Mouse (Mus musculus) embryonic facial prominence, embryonic 13.5 days (tissue): ENCODE measurements around the gene Olfr1206. TPM values are rescaled to one million over a fixed set of nuclear protein-coding genes. Genes with fewer than 3 reads are reported as not detected.

Experiments used
- ATAC-seq: fragments of 200-750 bp; cut with Nextera tagmentation; 2 replicates; pipeline ENCODE4 v1.8.0; 2017; ENCODE audit warnings: low read depth; ENCODE audit not compliant: insufficient number of reproducible peaks, insufficient read depth, low FRiP score, low TSS enrichment
- H3K27ac ChIP-seq: fragments of 300-500 bp; sonication (generic); 2 replicates; pipeline ENCODE4 v1.5.1; 2015; ENCODE audit warnings: moderate library complexity, mild to moderate bottlenecking, inconsistent platforms
- H3K27me3 ChIP-seq: fragments of 300-500 bp; sonication (generic); 2 replicates; pipeline ENCODE4 v1.6.1; 2015; ENCODE audit warnings: mild to moderate bottlenecking, inconsistent platforms
- H3K36me3 ChIP-seq: fragments of 300-500 bp; sonication (generic); 2 replicates; pipeline ENCODE4 v1.6.1; 2015; ENCODE audit warnings: mild to moderate bottlenecking, inconsistent platforms
- H3K4me1 ChIP-seq: fragments of 300-500 bp; sonication (generic); 2 replicates; pipeline ENCODE4 v1.6.1; 2015; ENCODE audit warnings: inconsistent platforms
- H3K4me2 ChIP-seq: fragments of 300-500 bp; sonication (generic); 2 replicates; pipeline ENCODE4 v1.6.1; 2015; ENCODE audit warnings: moderate library complexity, mild to moderate bottlenecking, inconsistent platforms
- H3K4me3 ChIP-seq: fragments of 300-500 bp; sonication (generic); 2 replicates; pipeline ENCODE4 v1.5.1; 2015; ENCODE audit warnings: mild to moderate bottlenecking, inconsistent platforms
- H3K9ac ChIP-seq: fragments of 300-500 bp; sonication (generic); 2 replicates; pipeline ENCODE4 v1.6.1; 2015; ENCODE audit warnings: mild to moderate bottlenecking, inconsistent platforms
- H3K9me3 ChIP-seq: fragments of 300-500 bp; sonication (generic); 2 replicates; pipeline ENCODE4 v1.6.1; 2016; ENCODE audit warnings: inconsistent platforms
- WGBS: fragments of 180-500 bp; shearing (Covaris S2); methylation state at CpG from one replicate; pipeline ENCODE4 v1.1.7; 2015; ENCODE audit warnings: mixed read lengths; 5-methylcytosine and 5-hydroxymethylcytosine counted together
- polyA plus RNA-seq: library from polyadenylated mRNA; unstranded; fragments of >200 nt; fragmentation: Nextera tagmentation; extraction: Ambion mirVana; gene quantifications from 2 replicates; pipeline ENCODE4 v1.2.1, GENCODE M21; 2015

Olfr1206 gene
- not detected in 2 replicates for polyA plus RNA-seq

GRCm38 (mm10) chr2:88862931-88863330 is at the start of gene Olfr1206:
Olfr1206 (plus strand) TSS chr2:88863231.
- Histone ChIP-seq H3K9me3 (no peaks in the 10 kb centered on the region), H3K9ac (no peak within 1 kb of the TSS), H3K4me2 (no peak within 1 kb of the TSS), H3K36me3 (no peaks in the 10 kb centered on the region), H3K4me1 (no peaks in the 10 kb centered on the region), H3K27me3 (no peaks in the 10 kb centered on the region), H3K27ac (no peak within 1 kb of the TSS), H3K4me3 (no peak within 1 kb of the TSS)
- 79% methylated on average over 2 of the region's 2 CpGs for WGBS
- ATAC-seq, result no peak

GRCm38 (mm10) chr2:88814196-88814595 is 48.8 kb upstream of the Olfr1206 start, which contains the start of gene Olfr1202:
Olfr1202 (plus strand) TSS chr2:88814496.
- Histone ChIP-seq H3K9ac (no peak within 1 kb of the TSS), H3K4me2 (no peak within 1 kb of the TSS), H3K9me3 (no peaks in the 10 kb centered on the region), H3K4me1 (no peaks in the 10 kb centered on the region), H3K27ac (no peak within 1 kb of the TSS), H3K27me3 (no peaks in the 10 kb centered on the region), H3K4me3 (no peak within 1 kb of the TSS), H3K36me3 (no peaks in the 10 kb centered on the region)
- no peak for ATAC-seq
- 81% methylated on average over 1 of the region's 1 CpGs for WGBS

- Histone ChIP-seq H3K4me3 (no peak within 1 kb of the TSS), H3K4me1 (no peaks in the 10 kb centered on the region), H3K27me3 (no peaks in the 10 kb centered on the region), H3K9me3 (no peaks in the 10 kb centered on the region), H3K9ac (no peak within 1 kb of the TSS), H3K27ac (no peak within 1 kb of the TSS), H3K36me3 (no peaks in the 10 kb centered on the region), H3K4me2 (no peak within 1 kb of the TSS)
- WGBS, result 88% methylated on average over 2 of the region's 2 CpGs
- ATAC-seq, result no peak
Measured at GRCm38 (mm10) chr2:88829437-88829836, 33.6 kb upstream of the Olfr1206 start, which contains the start of gene Olfr1205. Olfr1205 (plus strand) TSS chr2:88829737.

- ATAC-seq, result no peak
- Histone ChIP-seq H3K9ac (no peak overlapping the region), H3K36me3 (no peaks in the 10 kb centered on the region), H3K9me3 (no peaks in the 10 kb centered on the region), H3K4me2 (no peak overlapping the region), H3K27me3 (no peaks in the 10 kb centered on the region), H3K4me1 (no peaks in the 10 kb centered on the region), H3K27ac (no peak overlapping the region), H3K4me3 (no peak overlapping the region)
- WGBS, result 64% methylated on average over 2 of the region's 2 CpGs
Measured at GRCm38 (mm10) chr2:88838477-88838876, 24.6 kb upstream of the Olfr1206 start.

- no peak within 1 kb of the TSS for H3K27ac ChIP-seq
- no peaks in the 10 kb centered on the region for H3K4me1 ChIP-seq
- H3K36me3 ChIP-seq, result no peaks in the 10 kb centered on the region
- no peaks in the 10 kb centered on the region for H3K27me3 ChIP-seq
- ATAC-seq, result no peak
- no peak within 1 kb of the TSS for H3K9ac ChIP-seq
- no peak within 1 kb of the TSS for H3K4me2 ChIP-seq
- no peaks in the 10 kb centered on the region for H3K9me3 ChIP-seq
- 85% methylated on average over 1 of the region's 1 CpGs for WGBS
- no peak within 1 kb of the TSS for H3K4me3 ChIP-seq
Measured at GRCm38 (mm10) chr2:88848992-88849391, 14.0 kb upstream of the Olfr1206 start, which contains the start of gene Olfr1204. Olfr1204 (plus strand) TSS chr2:88849292.

GRCm38 (mm10) chr2:88902211-88902610 is 39.2 kb downstream of the Olfr1206 start, which contains the start of gene Olfr1208:
Olfr1208 (minus strand) TSS chr2:88902311.
- ATAC-seq, result no peak
- H3K9me3 ChIP-seq, result no peaks in the 10 kb centered on the region
- no peaks in the 10 kb centered on the region for H3K36me3 ChIP-seq
- no peak within 1 kb of the TSS for H3K4me3 ChIP-seq
- no peak within 1 kb of the TSS for H3K27ac ChIP-seq
- H3K4me1 ChIP-seq, result no peaks in the 10 kb centered on the region
- H3K9ac ChIP-seq, result no peak within 1 kb of the TSS
- H3K27me3 ChIP-seq, result no peaks in the 10 kb centered on the region
- H3K4me2 ChIP-seq, result no peak within 1 kb of the TSS

GRCm38 (mm10) chr2:88915057-88915456 is 52.0 kb downstream of the Olfr1206 start, which contains the start of gene Olfr1209:
Olfr1209 (minus strand) TSS chr2:88915157.
- no peak for ATAC-seq
- H3K4me3 ChIP-seq, result no peak within 1 kb of the TSS
- no peaks in the 10 kb centered on the region for H3K27me3 ChIP-seq
- H3K9ac ChIP-seq, result no peak within 1 kb of the TSS
- H3K36me3 ChIP-seq, result no peaks in the 10 kb centered on the region
- no peak within 1 kb of the TSS for H3K27ac ChIP-seq
- H3K4me2 ChIP-seq, result no peak within 1 kb of the TSS
- H3K9me3 ChIP-seq, result no peaks in the 10 kb centered on the region
- WGBS, result 90% methylated on average over 3 of the region's 3 CpGs
- no peaks in the 10 kb centered on the region for H3K4me1 ChIP-seq

Other genes starting within 250 kb of the Olfr1206 start
- gene Olfr1191-ps1, start 222.7 kb upstream of the Olfr1206 start, polyA plus RNA-seq, result not detected in 2 replicates
- not detected in 2 replicates for gene Olfr1192-ps1, start 214.7 kb upstream of the Olfr1206 start, polyA plus RNA-seq
- not detected in 2 replicates for gene Olfr1193, start 187.6 kb upstream of the Olfr1206 start, polyA plus RNA-seq
- gene Olfr1195, start 174.0 kb upstream of the Olfr1206 start, polyA plus RNA-seq, result not detected in 2 replicates
- gene Olfr1196, start 158.6 kb upstream of the Olfr1206 start, polyA plus RNA-seq, result not detected in 2 replicates
- gene Olfr1197, start 130.9 kb upstream of the Olfr1206 start, polyA plus RNA-seq, result not detected in 2 replicates
- gene Olfr1198, start 111.9 kb upstream of the Olfr1206 start, polyA plus RNA-seq, result not detected in 2 replicates
- gene Olfr1199, start 102.8 kb upstream of the Olfr1206 start, polyA plus RNA-seq, result not detected in 2 replicates
- not detected in 2 replicates for gene Olfr1200, start 92.7 kb upstream of the Olfr1206 start, polyA plus RNA-seq
- not detected in 2 replicates for gene Olfr1201, start 70.2 kb upstream of the Olfr1206 start, polyA plus RNA-seq
- not detected in 2 replicates for gene Olfr1202, start 48.7 kb upstream of the Olfr1206 start, polyA plus RNA-seq
- not detected in 2 replicates for gene Olfr1205, start 33.5 kb upstream of the Olfr1206 start, polyA plus RNA-seq
- not detected in 2 replicates for gene Olfr1204, start 13.9 kb upstream of the Olfr1206 start, polyA plus RNA-seq
- not detected in 2 replicates for gene Olfr1208, start 39.1 kb downstream of the Olfr1206 start, polyA plus RNA-seq
- 0.10 TPM in 1 of 2 replicates, not detected in the other for gene Olfr1209, start 51.9 kb downstream of the Olfr1206 start, polyA plus RNA-seq
- not detected in 2 replicates for gene Olfr1211, start 74.9 kb downstream of the Olfr1206 start, polyA plus RNA-seq
- gene Olfr1212, start 90.7 kb downstream of the Olfr1206 start, polyA plus RNA-seq, result not detected in 2 replicates
- gene Gm13762, start 117.0 kb downstream of the Olfr1206 start, polyA plus RNA-seq, result not detected in 2 replicates
- not detected in 2 replicates for gene Olfr1214, start 129.4 kb downstream of the Olfr1206 start, polyA plus RNA-seq
- not detected in 2 replicates for gene Olfr1215, start 143.7 kb downstream of the Olfr1206 start, polyA plus RNA-seq
- gene Olfr1216, start 155.1 kb downstream of the Olfr1206 start, polyA plus RNA-seq, result not detected in 2 replicates
- 0.07 TPM in 1 of 2 replicates, not detected in the other for gene Olfr1217, start 168.8 kb downstream of the Olfr1206 start, polyA plus RNA-seq
- not detected in 2 replicates for gene Olfr1218, start 198.0 kb downstream of the Olfr1206 start, polyA plus RNA-seq
- not detected in 2 replicates for gene Olfr1219, start 220.3 kb downstream of the Olfr1206 start, polyA plus RNA-seq
- gene Olfr1220, start 243.6 kb downstream of the Olfr1206 start, polyA plus RNA-seq, result not detected in 2 replicates